Mouse (Mus musculus) skeletal muscle tissue, adult 2 months (tissue): ENCODE measurements at regions not wholly inside any gene's neighbourhood (a gene's known extent, or its start where the extent isn't known, plus 50 kb on each side); places are given as distances from the start of the nearest gene placed in this dataset.

Experiments
- DNase-seq: peaks from one replicate; pipeline ENCODE4 v3.0.0-alpha.2; 2012; ENCODE audit warnings: low read depth, low spot score

DNA sequence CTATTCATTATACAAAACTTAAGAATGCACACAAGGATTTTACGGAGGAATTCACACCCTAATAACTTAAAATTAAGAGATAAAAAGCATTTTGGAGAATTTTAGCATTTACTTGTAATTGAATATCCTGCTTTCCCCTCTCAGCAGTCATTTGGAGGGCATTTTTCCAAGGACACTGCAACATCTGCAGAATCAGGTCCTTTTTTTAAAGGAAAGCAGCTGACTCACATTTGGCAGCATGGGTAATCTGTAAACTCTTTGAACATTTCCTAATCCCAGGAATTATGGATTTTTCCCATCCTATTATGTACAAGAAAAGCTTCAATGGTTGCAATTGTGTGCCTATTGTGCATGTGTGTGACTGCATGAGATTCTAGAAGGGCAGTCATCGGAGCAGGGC is 112.0 kb downstream of the Gm19410 start:
- peak; percentile 17 for DNase-seq

- peak; percentile 39 for DNase-seq
Measured at GRCm38 (mm10) chr8:35881810-35882209, 116.2 kb downstream of the Gm19410 start.

DNA sequence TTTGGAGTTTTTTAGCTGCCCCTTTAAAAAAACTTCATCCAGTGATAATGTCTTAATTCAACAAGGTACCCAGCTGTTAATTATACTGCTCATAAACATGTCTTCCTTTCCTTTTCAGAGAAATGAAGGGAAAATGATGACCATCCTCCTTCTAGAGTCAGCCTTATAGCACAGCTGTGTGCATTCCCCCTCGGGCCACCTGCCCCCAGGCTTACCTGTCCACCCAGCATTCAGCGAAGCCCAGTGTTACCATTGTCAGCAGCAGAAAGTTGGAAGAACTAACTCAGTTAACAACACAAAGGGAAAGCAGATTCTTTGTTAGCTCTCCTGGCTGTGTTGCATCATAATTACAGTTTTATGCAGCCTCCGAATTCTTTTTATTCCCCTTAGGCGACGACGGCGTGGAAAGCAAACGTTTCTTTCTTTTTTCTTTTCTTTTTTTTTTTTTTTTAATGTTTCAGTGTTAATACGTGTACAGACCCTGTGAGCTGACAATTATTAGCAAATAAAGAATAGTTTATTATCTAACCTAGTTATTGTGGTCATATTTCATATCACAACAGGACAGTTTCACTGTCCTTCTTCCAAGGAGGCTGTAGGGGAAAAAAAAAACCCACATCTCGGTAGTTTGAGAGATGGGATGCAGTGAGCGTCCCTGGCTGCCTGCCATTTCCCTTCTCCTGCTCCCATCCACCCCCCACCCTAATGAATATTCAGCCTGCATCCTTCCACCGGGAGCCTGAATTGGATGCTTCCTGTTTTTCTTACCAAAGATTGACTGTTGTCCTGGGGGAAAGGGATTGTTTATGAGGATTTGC is 117.3 kb downstream of the Gm19410 start:
- DNase-seq, result peak; percentile 53

DNA sequence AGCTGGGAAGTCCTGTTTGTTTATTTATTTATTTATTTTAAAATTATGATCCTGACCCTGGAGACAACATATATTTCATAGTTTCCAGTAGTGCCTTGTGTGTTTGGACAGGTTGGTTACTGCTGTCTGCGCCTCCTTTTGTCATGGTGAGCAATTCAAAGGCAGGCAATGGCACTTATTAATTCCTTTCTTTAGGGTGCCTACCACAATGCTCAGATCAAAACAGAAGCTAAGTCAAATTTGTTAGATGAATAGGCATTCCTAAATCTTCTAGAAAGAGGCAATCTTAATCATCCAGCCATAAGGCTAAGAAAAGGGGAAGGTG is 117.8 kb downstream of the Gm19410 start:
- DNase-seq, result no peak

DNA sequence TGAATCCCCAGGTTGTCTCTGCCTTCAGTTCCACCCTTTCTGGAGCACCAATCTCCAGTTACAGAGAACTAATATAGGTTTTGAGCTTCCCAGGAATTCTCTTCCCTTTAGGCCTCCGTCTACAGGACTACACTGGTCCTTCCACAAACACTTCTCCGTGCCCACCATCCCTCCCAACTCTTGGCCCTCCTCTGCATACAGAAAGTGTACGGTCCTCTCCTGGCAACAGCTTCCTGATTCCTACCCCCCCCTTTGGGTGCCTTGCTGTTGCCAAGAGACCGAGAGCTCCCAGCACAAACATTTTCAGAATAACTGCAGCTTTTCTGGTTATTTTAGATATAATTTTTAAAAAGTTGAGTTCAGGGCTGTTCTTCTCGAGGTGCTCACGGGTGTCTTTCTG is 119.0 kb downstream of the Gm19410 start:
- no peak for DNase-seq

GRCm38 (mm10) chr8:35890083-35890482 is 124.5 kb downstream of the Gm19410 start:
- no peak for DNase-seq

DNA sequence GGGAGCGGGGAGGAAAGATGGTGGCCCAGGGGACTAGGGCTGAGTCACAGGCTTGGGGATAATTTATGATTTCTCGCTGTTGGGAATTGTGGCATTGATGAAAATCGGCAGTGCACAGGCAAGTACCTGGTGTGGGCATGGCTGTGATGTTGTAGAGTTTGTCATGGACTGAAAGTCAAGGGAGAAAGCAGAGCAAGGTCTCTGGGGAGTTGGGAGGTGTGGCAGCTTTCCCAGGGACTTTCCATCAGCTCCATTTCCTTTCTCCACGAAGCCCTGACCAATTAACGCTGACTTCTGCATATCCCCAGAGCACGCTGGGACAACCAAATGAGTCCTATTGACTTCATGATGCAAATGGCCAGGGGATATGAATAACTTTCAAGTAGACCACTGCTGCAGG is 126.2 kb downstream of the Gm19410 start:
- DNase-seq, result peak; percentile 7

- no peak for DNase-seq
Measured at GRCm38 (mm10) chr8:35898493-35898892, 132.9 kb downstream of the Gm19410 start.

DNA sequence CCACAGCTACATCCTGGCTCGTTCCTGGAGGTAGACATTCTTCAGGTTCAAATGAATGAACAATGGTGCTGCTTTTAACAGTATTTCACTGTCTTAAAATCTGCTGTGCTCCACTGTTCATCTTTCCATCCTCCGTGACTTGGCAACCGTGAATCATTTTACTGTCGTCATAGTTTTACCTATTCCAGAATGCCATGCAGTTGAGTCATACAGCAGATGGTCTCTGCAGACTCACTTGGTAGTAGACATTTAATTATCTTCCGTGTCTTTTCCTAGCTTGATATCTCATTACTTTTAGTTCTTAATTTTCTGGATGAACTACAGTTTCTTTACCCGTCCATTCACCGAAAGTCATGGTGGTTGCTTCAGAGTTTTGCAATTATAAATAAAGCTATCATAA is 135.9 kb downstream of the Gm19410 start:
- no peak for DNase-seq

GRCm38 (mm10) chr8:35904711-35905450 is 139.3 kb downstream of the Gm19410 start:
- no peak for DNase-seq

GRCm38 (mm10) chr8:35907998-35908397 is 142.4 kb downstream of the Gm19410 start:
- no peak for DNase-seq

DNA sequence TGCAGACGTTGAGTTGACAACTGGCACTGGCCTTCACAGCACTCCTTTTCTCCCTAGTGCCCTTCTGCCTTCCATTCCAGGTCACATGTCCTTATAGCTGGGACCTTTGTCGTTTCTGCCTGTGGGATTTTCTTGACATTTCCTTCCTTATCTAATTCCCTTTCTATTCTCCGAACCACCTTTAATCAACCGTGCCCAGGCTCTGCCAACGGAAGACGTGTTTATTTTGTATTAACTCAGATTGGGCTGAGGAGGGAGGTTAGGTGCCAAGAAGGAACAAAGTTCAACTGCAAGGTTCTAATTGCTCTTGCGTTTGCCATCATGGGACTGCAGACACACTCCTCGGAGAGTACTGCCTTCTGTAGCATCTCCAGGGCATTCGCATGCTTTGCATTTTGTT is 146.7 kb downstream of the Gm19410 start:
- no peak for DNase-seq

GRCm38 (mm10) chr8:35915878-35916518 is 150.4 kb downstream of the Gm19410 start:
- DNase-seq, result no peak

GRCm38 (mm10) chr8:35917573-35917972 is 152.0 kb downstream of the Gm19410 start:
- no peak for DNase-seq

DNA sequence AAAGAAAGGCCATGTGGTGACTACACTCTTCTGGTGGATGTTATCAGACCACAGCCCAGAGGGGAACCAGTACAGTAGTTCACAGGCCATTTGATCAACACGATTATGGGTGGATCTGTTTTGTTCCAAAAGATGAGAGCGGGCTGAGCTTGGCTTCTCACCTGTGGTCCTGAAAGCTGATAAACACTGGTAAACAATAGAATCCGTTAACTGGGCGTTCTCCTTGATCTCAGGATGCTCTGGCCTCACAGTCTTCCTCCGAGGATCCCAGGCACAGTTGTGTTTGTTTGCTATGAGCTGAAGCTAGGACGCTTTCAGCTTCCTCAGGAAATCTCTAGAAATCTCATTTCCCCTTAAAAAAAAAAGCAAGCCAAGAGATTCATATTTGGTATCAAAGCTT is 153.9 kb downstream of the Gm19410 start:
- peak; percentile 20 for DNase-seq

GRCm38 (mm10) chr8:35919859-35920675 is 154.5 kb downstream of the Gm19410 start:
- peak; percentile 12 for DNase-seq

- DNase-seq, result no peak
Measured at GRCm38 (mm10) chr8:35924026-35924425, 158.4 kb downstream of the Gm19410 start.

DNA sequence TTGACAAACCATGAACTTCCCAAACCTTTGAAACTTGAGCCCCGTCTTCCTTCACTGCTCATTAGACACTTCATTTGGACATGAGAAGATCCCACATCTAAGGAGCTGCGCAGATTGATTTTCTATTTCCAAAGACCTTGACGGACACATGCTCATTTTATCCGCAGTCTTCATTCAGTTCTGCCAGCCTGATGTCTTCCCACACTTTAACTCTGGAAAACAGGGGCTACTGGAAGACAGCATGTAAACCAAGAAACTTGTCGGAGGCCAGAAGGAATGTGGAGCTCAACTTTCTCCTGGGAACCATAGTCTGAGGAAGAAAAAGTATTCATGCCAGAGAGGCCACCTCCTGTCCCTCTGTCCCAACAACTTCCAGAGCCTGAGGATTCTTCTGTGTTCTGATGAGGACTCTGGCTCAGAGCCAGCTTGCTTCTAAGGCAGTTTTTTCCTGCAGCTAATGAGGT is 161.8 kb downstream of the Gm19410 start:
- DNase-seq, result peak; percentile 13

DNA sequence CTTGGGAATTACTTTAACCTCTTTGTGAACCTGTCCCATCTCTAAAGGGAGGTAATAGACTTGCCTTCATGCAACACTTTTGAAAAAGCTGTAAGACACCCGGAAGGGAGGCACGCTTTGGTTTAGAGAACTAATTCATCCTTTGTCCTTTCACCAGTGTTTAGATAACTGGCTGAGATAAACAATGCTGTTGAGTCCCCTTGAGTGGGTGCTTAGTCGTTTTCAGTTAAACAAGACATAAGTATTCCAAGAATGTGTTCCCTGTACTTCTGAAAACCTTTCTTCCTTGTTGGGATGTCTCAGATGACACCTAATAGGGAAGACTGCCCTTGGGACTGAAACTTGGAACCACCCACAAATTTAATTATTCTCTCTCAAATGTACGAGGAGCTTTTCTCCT is 164.7 kb downstream of the Gm19410 start:
- DNase-seq, result no peak

DNA sequence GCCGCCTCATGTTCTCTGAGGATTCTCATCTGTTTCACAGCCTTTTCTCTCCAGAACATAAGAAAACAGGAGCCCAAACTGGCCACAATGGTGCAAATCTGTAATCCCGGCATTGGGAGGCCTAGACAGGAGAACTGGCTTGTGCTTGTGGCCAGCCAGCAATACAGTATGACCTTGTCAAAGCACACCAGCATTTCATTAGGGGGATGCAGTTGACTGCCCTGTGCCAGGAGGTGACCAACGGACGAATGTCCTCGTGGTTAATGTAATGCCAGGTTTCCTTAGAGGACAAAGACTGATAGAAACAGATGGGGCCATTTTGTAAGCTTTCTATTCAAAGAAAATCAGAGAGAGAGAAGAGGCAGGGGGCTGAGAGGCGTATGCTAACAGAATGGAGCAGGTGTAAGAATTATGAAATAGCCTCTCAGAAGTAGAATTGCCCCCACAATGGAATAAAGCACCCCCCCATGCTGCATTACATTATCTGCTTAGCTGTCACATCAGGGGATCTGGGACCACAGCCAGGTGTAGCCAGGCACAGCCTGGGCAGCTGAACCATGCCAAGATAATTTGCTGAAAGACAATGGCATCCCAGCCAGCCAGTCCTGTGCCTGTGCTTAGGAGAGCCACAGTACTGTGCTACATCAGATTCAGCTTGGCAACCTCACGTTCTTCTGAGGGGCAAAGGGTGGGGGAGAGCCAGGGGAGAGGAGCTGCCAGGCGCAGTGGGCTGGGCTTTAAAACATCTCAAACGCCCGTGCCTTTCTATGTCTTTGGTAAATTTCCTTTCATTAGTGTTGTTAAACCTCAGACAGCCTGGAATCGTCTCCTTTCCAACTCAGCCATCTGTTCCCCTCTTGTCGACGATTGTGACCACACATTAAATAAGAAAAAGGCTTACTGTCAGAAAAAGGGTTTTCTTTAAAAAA is 167.9 kb downstream of the Gm19410 start:
- no peak for DNase-seq
